Mouse (Mus musculus): ENCODE measurements around the gene Rbm12. TPM values are rescaled to one million over a fixed set of nuclear protein-coding genes. Genes with fewer than 3 reads are reported as not detected.

Gene Rbm12
- 33.3 TPM for polyA plus RNA-seq (2017; shearing (Covaris generic))

DNA sequence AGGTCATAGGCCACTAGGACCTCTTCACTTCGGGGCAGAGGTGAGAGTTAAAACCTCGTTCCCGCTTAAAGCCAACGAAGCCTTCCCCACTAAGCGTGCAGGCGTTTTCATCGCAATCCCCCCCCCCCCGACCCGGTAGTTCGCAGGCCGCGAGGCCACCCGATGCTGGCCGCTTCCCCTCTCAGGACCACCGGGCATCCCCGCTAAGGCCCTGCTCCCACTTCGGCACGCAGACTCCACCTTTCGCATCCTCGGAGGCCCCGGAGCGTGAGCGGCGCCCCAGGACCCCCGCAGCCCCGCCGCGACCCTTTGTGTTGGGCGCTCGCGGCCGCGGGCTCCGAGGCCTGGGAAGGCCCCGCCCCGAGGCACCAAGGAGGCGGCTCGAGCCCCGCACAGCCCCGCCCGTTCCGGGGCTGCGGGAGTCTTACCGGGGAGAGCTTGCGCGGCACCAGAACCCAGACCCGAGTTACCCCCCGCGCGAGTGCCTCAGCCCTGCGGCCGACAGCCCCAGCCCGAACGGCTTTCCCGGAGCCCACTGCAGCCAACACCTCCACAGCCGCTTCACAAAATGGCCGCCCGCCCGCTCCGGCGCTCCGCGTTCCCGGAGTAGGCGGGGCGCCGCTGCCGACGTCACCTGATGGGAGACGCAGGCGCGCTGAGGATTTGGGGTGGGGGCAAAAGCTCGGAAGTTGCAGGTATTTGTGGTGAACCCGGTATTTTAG, at the start of gene Rbm12, which contains the start of gene Cpne1:
TSS of gene Rbm12 (minus strand) at position 621 of the 722 bp plus-strand sequence.
TSS of gene Cpne1 (minus strand) at position 608 of the 722 bp plus-strand sequence.

DNA sequence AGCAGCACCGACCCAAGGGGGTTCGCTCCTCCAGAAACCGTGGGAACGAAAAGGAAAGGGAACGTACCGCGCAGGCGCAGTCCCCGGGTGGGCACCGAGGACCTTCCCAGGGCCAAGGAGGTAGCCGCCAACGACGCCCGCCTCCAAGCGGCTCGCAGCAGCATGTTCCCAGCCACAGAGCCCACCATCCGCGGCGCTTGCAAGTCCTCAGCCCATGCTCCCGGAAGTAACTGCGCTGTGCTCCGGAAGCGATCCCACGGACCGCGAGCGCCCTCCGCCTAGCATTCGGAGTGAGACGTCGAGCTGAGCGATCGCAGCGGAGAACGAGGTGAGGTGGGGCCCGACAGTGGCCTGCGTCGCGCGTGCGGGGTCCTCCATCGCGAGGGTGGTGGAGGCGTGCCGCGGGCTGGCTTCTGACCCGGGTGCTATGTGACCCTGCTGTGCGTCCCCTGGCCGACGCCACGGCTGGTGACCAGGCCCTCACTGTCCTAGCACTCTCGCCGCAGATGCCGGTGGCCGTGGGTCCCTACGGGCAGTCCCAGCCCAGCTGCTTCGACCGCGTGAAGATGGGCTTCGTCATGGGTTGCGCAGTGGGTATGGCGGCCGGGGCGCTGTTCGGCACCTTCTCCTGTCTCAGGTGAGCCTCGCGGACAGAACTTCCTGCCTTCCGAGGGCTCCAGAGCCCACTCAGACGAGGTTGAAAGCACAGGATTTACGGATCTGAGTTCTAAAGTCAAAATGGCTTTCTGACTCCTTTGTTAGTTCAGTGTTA, 32.4 kb upstream of the Rbm12 start, which contains the start of the genes Romo1 and Nfs1:
TSS of gene Romo1 (plus strand) at position 87 of the 772 bp plus-strand sequence.
TSS of gene Nfs1 (minus strand) at position 234 of the 772 bp plus-strand sequence.

GRCm38 (mm10) chr2:156126992-156127391, 15.2 kb upstream of the Rbm12 start, which contains the start of gene Gm28036:
Gene Gm28036, minus strand, starts transcription at chr2:156127092.

DNA sequence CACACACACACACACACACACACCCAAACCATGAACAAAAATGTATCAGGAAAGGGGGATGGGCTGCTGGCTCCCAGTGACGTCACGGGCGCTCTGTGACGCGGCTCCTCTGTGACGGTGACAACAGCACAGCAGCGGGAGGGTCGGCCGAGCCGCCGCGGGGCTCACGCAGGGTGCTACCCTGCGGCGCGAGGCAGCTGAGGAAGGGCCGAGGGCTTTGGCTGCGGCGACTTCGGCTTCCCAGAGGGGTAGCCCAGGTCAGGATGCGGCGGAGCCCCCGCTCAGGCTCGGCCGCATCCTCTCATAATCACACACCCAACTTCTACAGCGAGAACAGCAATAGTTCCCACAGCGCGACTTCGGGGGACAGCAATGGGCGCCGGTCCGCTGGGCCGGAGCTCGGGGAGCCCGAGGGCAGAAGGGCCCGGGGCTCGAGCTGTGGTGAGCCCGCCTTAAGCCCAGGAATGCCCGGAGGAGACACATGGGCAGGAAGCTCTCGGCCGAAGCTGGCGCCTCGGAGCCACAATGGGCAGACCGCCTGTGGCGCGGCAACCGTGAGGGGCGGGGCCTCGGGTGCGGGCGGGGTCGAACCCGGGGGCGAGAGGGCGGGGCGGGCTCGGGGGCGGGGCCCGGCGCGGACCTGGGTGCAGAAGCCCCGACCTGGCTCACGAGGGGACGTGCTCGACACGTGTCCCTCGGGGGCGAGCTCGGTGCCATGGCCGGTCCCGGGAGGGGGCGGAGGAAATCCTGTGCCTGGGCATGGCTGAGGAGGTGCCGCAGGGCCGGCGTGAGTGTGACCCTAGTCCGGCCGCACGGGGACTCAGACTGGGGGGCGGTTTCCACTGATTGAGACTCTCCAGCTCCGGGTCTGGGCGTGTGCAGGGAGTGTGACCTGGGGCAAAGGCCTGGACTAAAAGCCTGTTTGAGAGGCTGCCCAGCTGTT, 46.4 kb downstream of the Rbm12 start, which contains the start of gene Spag4:
TSS of gene Spag4 (plus strand) at position 77 of the 943 bp plus-strand sequence.

GRCm38 (mm10) chr2:156052816-156053215, 59.0 kb downstream of the Rbm12 start, which contains the start of gene Fer1l4:
Gene Fer1l4, minus strand, starts transcription at chr2:156052947.

Other genes with a start within 250 kb of the Rbm12 start
- gene Uqcc1, start 181.7 kb downstream of the Rbm12 start, polyA plus RNA-seq (2017; shearing (Covaris generic)) = 40.2 TPM
- gene Gm15557, start 171.2 kb downstream of the Rbm12 start, polyA plus RNA-seq (2017; shearing (Covaris generic)) = not detected
- gene Gdf5, start 166.6 kb downstream of the Rbm12 start, polyA plus RNA-seq (2017; shearing (Covaris generic)) = not detected
- 31.9 TPM for gene Cep250, start 155.5 kb downstream of the Rbm12 start, polyA plus RNA-seq (2017; shearing (Covaris generic))
- gene 6430550D23Rik, start 104.0 kb downstream of the Rbm12 start, polyA plus RNA-seq (2017; shearing (Covaris generic)) = 1.2 TPM
- 138 TPM for gene Ergic3, start 103.9 kb downstream of the Rbm12 start, polyA plus RNA-seq (2017; shearing (Covaris generic))
- gene Fer1l4, start 59.0 kb downstream of the Rbm12 start, polyA plus RNA-seq (2017; shearing (Covaris generic)) = not detected
- 0.89 TPM for gene Spag4, start 46.8 kb downstream of the Rbm12 start, polyA plus RNA-seq (2017; shearing (Covaris generic))
- 97.6 TPM for gene Cpne1, start within 50 bp of the Rbm12 start, polyA plus RNA-seq (2017; shearing (Covaris generic))
- 17.4 TPM for gene Gm28036, start 15.1 kb upstream of the Rbm12 start, polyA plus RNA-seq (2017; shearing (Covaris generic))
- 164 TPM for gene Romo1, start 32.1 kb upstream of the Rbm12 start, polyA plus RNA-seq (2017; shearing (Covaris generic))
- gene Nfs1, start 32.2 kb upstream of the Rbm12 start, polyA plus RNA-seq (2017; shearing (Covaris generic)) = 54.8 TPM
- gene Rbm39, start 68.3 kb upstream of the Rbm12 start, polyA plus RNA-seq (2017; shearing (Covaris generic)) = 1,046 TPM
- 69.2 TPM for gene Phf20, start 84.5 kb upstream of the Rbm12 start, polyA plus RNA-seq (2017; shearing (Covaris generic))
- 5.8 TPM for gene Cnbd2, start 200.3 kb upstream of the Rbm12 start, polyA plus RNA-seq (2017; shearing (Covaris generic))
- 127 TPM for gene Scand1, start 200.7 kb upstream of the Rbm12 start, polyA plus RNA-seq (2017; shearing (Covaris generic))